Mouse (Mus musculus) 3T3-L1 (cell line): ENCODE measurements around the gene Hnrnpf.
A peak's percentile ranks its signal among the peaks of the same experiment; 100 is the strongest.

Experiments used
- DNase-seq: peaks from one replicate; pipeline ENCODE4 v3.0.0-alpha.2; 2015; ENCODE audit warnings: low read depth, low spot score

The Hnrnpf gene

DNA sequence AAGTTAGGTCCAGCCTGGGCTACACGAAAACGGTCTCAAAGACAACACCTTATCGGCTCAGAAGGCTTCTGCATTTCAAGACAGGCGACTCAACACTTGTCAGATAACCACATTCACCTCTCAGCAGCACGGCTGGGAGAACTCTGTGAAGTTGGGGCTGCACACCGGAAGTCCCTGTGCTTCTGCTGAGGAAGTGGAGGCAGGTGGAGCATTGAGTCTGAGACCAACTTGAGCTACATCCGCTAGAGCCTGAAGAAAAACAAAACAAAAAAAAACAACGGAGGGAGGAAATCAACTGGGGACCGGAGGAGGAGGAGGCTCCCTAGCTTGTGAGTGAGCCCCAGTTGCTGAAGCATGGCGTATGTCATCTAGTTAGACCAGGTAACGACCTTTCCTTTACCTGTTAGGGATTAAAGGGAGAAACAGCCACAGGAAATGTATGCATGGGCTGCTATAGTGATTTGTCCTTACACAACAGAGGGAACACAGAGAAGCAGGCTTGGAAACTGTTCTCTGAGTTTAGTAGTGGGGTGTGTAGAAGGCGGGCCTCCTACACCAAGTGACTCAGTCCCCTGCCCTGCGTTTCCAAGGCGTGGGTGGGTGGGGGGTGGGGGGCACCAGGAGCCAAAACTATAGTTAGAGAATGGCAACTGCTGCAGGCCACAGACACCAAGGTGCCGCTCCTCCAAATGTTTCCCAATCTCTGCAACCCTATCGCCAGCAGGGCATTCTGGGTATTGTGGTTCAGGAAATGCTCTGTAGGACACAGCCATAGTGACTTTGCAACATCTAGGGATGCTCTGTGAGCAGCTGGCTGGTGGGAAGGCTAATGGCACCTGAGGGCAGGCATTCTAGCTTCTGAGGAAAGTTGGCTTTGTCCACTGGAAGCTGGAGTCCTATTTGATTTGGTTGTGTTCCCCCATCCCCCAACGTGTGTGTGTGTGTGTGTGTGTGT is at the start of gene Hnrnpf:
Gene Hnrnpf (plus strand): TSS at position 199 of the 955 bp plus-strand sequence.
- peak; percentile 87 for DNase-seq

DNA sequence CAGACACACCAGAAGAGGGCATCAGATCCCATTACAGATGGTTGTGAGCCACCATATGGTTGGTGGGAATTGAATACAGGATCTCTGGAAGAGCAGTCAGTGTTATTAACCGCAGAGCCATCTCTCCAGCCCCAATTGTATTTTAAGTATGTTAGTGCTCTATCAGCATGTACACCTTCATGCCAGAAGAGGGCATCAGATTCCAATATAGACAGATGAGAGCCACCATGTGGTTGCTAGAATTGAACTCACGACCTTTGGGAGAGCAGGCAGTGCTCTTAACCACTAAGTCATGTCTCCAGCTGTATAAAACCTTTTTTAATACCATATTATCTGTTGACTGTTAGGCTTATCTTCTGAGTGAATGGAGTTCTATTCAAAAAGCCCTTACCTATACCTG is 48.4 kb upstream of the Hnrnpf start:
- DNase-seq: peak; percentile 47

DNA sequence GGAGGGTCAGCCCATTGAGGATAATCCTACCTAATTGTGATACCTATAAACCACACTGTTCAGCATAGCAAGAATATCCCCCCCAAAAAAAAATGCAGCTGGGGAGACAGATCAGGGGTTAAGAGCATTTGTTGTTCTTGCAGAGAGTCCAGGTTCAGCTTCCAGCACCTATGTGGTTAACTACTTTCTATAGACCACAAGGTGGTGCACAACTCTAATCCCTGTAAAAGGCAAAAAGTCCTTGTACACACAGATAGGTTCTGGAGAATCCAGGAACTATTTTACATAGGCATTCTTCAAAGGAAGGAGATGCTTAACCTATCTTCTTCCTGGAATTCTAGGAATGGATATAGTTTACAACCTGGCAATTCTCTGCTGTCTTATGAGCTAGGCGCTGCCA is 42.1 kb upstream of the Hnrnpf start:
- peak; percentile 54 for DNase-seq

DNA sequence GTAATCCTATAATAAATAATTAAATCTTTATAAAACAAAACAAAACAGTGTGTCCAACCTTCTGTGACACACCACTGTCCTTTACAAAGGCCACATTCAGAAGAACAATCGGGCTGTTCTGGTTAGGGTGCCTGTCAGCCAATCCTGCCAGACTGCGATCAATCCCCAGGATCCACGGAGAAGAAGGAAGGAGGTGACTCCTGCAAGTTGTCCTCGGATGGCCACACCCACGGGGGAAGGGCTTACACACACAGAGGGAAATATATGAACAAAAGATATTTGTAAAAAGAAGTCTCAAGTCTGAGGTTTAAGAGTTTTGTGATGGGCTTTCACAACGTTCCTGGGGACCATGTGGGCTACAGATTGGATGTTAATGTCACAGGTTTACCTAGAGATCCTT is 38.3 kb upstream of the Hnrnpf start, which contains the start of gene Zfp239:
Gene Zfp239 (plus strand): TSS at position 253 of the 400 bp plus-strand sequence.
- no peak for DNase-seq

DNA sequence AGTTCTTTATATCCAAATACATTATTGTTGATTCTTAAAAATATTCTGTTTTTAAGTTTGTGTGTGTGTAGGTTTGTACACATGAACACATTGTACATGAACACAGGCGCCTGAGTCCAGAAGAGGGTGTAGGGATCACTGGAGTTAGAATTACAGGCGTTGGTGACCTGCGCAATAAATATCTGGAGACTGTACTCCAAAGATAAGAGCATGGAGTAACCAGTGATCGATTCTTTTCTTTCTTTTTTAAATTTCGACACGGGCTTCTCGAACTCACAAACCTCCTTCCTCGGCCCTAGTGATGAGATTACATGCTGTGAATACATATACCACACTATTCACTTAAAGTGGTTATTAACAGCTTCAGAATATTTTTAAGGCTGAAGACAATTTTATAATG is 37.7 kb upstream of the Hnrnpf start:
- no peak for DNase-seq

DNA sequence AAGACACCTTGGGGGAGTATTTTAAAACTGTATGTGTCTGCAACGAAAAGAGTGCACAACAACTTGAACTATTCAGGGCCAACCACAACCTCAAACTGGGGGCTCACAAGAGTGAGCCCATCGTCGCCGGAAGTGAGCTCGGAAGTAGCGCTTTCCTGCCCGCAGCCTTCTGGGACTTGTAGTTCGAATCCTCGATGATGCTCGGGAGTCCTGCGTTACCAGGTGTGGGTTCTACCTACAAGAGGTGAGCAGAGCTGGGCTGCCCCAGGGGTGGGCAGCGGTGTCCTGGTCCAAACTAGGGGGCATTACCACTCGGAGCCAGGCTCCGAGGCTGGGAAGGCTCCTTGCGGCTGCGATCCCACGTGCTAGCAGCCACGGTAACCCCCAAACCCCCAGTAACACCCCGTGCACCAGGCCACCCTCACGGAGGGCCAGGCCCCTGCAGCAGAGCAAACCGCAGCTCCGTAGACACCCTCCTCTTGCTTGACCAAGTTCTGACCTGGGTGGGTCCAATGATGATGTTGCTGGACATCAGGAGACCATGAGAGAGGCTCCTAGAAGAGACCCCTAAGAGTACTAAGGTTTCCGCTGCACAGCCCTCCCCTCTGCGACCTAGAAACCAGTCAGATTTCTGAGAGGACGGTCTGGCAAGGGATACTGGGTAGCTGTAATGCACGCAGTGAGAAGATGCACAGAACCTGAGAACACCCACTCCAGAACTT is 37.1 kb upstream of the Hnrnpf start:
- DNase-seq: peak; percentile 76

DNA sequence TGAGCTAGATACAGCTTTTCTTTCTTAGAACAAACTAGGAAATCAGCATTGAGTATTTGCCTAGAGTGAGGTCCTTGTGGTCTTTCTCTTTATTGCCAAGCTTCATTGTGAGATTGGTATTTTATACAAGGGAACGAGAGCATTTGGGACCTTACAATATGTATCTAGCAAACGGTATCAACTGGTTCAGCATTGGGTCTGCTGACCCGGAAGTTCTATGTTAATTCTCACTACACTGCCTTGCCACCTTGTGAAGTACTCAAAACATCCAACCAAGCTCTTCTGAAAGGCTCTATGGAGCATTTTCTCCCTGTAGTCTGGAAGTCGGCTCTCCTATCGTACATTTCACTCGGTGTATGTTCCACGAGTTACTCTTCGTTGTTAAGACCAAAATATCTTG is 36.4 kb upstream of the Hnrnpf start:
- no peak for DNase-seq

DNA sequence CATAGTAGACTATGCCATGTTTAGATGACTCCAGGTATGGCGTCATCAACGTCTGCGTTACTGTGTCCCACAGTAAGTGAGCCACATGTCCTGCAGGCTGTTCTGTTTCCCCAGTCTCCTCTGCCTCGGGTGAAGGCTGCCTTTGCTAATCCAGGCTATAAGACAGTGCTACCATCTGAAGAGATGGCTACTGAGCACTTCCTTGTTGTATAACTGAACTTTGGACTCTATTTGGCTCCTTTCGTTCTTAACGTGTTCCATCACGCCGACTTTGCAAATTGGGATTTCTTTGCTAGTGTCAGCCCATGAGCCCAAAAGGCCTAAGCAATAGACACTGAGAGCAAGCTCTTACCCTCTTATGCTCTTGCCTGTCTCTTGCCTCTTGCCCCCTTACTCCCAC is 31.9 kb upstream of the Hnrnpf start:
- DNase-seq: no peak

DNA sequence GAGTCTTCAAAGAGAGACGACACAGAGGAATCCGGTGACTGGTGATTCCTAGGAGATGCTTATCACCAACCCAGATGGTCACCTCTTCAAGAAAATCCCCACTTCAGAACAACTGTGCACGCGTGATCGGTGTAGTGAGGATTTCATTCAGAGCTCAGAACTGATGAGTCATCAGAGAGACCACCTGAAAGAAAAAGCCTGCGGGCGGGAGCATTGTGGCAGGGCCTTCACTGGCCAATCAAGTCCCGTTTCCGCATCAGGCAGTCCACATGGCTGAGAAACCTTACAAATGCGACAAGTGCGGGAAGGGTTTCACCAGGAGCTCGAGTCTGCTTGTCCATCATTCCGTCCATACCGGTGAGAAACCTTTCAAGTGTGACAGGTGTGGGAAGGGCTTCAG is 29.1 kb upstream of the Hnrnpf start:
- no peak for DNase-seq

DNA sequence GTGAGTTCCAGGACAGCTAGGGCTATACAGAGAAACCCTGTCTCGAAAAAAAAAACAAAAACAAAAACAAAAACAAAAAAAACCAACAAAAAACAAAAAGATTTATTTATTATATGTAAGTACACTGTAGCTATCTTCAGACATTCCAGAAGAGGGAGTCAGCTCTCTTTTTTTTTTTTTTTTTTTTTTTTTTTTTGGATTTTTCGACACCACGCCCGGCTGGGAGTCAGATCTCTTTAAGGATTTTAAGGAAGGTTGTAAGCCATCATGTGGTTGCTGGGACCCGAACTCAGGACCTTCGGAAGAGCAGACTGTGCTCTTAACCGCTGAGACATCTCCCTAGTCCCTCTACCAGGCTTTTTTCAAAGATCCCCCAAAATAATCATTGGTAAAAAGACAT is 26.7 kb upstream of the Hnrnpf start:
- peak; percentile 56 for DNase-seq

DNA sequence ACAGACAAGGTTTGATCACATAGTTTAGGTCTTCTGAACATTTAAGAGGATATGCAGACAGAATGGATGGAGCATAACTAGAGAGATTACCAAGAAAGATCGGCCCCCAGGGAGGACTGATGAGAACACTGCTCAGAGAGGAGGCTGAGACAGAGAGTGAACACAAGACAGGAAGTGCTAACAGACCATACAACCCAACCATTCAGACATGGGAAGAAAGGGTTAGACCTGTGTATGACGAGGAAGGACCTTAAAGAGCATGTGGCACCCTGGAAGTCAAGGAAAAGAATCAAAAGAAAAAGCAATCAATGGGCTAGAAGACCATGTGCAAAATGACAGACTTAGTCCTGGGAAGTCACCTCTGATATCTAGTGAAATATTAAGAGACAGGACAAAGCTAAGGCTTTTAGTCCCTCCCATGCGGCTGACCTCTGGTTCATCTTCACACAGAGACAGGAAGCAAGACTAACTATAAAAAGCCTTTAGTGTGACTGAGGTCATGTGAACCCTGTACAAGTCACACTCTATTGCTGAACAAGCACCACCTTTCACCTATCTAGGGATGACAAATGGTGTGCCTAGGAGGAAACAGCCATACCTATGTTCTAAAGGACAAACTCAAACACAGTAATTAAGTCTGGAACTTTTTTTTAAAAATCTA is 25.4 kb upstream of the Hnrnpf start:
- no peak for DNase-seq

DNA sequence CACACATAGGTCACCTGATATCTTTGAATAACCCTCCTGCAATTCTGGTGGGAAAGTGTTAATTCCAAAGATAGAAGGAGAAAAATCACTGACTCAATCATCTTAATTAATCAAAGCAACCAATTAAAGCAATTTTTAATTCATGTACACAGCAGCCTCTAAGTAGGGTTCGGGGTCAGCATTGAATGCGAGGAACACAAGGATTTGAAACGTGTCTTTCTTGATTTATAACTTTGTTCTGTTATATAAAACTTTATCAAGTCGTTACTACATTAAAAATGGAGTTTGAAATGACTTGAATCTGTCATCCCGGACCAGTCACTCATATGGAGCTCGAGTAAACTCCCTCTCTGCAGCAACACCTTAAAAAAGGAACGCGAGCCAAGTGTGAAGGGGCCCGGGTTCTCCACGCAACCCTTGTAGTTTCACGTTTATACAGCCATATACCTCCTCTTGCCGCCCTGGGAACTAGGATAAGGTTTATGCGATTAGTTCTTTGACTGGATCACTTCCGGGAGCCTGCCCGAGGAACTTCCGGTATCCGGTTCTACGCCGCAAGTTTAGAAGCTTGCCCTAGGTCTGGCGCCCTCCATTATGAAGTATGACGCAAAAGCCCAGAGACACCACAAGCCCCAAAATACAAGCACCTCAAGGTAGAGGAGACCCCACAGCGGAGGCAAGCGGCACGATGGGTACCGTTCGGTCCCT is 21.3 kb upstream of the Hnrnpf start:
- DNase-seq: peak; percentile 98

DNA sequence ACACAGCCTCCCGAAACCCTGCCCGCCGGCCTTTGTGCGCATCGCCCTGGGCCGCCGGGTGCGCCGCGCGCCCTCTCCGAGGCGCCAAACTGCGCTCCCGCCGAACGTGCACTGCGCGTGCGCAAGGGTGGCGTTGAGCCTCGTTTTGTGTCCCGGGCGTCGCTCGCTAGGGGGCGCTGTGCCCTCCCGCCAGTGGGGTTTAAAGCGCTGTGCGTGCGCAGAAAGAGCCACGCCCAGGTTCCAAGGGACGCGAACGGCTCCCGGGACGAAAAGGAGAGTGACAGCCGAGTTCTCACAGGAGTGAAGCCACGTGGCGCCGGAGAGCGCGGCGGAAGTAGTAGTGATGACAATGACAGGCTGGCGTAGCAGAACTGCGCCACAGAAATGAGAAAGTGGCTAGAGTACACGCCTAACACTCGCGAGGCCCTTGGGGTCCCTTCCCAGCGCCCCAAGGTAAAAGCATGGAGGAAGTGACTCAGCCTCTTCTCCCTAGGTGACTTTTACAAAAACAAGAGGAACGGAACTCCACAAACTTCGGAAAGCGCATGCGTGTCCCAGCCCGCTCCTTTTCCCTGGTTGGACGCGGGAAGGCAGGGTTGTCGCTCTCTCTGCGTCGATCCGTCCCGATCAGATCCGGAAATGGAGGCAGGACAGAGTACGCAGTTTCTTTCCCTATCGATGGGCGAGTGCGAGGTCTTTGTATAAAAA is 20.6 kb upstream of the Hnrnpf start:
- DNase-seq: peak; percentile 99

DNA sequence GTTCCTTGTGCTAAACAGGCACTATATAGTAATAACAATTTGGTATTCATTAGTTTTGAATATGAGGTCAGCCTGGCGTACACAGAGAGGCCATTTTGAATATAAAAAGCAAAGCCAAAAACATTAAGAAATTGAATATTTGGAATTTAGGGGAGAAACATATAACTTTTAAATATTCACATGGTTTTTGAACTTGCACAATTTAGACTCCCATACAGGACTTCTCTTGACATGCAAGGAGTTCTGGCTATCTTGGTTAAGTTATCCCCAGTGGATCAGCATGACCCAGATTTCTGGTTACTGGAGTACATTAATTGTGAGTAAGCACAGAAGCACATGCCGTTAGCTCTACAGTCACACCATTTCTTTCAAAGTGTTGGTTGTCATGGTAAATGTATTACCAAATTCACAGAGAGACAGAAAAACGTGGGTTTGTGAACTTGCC is 19.7 kb upstream of the Hnrnpf start:
- DNase-seq: peak; percentile 63

DNA sequence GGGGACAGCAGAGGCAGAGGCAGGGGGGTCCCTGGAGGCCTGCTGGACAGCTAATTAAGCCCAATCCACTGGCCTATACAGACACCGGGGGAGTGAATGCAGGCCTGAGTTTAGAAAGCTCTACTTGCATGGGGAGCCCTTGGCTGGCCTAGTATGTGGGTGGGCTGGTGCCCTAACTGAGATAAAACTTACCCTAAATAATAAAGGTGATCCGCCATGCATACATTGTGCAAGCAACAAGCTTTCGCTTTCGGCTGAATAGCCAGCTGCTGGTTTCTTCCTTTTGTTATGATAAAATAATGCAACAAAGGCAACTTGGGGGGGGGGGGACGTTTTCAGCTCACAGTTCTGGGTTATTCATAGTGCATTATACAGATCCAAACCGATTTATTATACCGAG is 18.9 kb upstream of the Hnrnpf start:
- no peak for DNase-seq

DNA sequence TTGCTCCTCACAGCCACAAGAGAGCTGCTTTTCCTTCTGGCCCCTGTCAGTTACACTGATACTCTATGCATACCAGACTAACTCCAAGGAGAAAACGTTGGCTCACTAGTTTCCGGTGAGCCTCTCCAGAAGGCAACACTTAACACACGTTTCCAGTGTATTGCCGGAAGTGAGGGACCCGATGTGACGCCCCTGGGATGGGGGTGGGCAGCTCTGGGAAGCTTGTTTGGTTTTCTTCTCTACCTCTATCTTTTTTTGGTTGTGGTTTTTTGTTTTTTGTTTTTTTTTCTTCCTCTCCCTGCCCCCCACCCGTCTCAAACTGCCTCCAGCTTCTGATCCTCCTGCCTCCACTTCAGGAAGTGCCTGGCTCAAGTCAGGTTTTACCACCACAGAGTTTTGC is 18.1 kb upstream of the Hnrnpf start:
- no peak for DNase-seq

DNA sequence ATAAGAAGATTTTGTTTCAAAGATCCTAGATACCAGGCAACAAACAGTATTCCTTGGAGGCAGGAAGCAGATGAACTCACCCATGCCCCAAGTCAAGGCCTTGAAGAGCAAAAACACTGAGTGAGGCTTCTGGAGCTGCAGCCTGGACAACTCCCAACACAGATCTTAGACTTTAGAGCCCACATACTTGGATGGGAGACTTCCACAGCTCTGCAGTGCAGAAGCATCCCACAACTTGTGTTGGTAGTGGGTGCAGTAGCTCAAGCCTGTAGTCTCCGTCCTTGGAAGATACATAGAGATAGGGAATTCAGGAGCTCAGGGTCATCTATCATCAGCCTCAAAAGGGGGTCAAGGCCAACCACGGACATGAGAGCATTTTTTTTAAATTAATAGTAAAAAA is 14.2 kb upstream of the Hnrnpf start:
- no peak for DNase-seq

DNA sequence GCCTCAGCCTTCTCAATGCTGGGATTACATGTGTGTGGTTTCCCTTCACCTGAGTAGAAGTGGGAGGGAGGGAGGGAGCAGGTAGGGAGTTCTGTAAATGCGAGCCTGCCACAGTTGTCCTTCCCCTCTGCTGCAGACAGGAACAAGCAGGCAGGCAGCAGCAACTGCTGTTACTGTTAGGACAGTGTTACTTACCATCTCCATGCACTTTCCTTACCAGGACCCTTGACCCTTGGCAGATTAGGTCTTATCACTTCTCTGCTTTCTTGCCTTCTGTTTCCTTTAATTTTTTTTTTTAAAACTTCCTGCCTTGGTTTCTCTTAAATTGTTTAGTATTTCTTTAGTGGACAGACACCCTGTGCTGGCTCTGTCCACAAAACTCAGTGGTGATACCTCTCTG is 12.1 kb upstream of the Hnrnpf start:
- no peak for DNase-seq

DNA sequence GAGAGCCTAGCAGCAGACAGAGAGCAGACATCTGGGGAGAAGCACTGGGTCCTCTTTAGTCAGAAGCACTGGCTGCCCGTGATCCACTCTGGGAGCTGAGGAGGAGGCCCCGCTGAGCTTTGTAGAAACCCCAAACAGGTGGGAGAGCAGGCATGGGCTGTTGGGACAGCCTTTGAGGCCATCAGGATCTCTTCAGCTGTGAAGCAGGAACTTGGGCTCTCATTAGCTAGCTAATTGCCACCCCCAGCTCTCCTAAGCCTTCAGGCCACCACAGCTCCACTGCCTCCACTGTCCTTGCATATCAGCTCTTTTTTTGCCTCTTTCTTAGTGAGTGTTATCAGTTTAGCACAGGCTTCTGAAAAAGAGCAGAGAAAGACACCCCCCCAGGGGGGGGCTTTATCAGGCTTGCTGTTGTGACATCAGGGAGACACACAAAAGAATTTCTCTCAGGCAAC is 11.5 kb upstream of the Hnrnpf start:
- no peak for DNase-seq

DNA sequence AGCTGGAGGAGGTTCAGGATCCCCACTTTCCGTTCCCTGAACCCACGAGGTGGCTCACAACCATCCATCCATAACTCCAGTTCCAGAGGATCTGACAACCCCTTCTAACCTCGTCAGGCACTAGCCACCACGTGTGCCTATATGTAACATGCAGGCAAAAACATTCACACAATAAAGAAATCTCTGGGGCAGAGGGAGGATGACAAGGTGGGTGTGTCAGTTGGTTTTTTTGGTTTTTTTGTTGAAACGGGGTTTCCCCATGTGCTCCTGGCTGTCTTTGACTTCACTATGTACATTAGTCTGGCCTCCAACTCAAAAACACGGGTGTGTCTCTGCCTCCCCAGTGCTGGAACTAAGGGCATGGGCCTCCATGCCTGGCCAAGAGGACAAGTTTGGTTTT is 9.9 kb upstream of the Hnrnpf start:
- DNase-seq: no peak
